Mouse (Mus musculus) lung, embryonic 14.5 days (tissue): Measurements from ENCODE around the gene Tbata. TPM values are rescaled to one million over a fixed set of nuclear protein-coding genes. Genes with fewer than 3 reads are reported as not detected.

Experiments
- ATAC-seq: fragments of 200-750 bp; cut with Nextera tagmentation; 2 replicates; pipeline ENCODE4 v1.8.0; 2017; ENCODE audit warnings: mild to moderate bottlenecking, moderate TSS enrichment, moderate library complexity; ENCODE audit not compliant: insufficient read depth
- DNase-seq: peaks from one replicate; pipeline ENCODE4 v3.0.0-alpha.2; 2015
- H3K27ac ChIP-seq: fragments of 300-500 bp; sonication (generic); 2 replicates; pipeline ENCODE4 v1.5.1; 2014; ENCODE audit warnings: low read depth, mild to moderate bottlenecking, moderate library complexity
- H3K27me3 ChIP-seq: fragments of 300-500 bp; sonication (generic); 2 replicates; pipeline ENCODE4 v1.6.1; 2014; ENCODE audit warnings: low read length, control low read depth; ENCODE audit not compliant: insufficient read depth
- H3K36me3 ChIP-seq: fragments of 300-500 bp; sonication (generic); 2 replicates; pipeline ENCODE4 v1.6.1; 2014; ENCODE audit warnings: control low read depth; ENCODE audit not compliant: insufficient read depth
- H3K4me1 ChIP-seq: fragments of 300-500 bp; sonication (generic); 2 replicates; pipeline ENCODE4 v1.6.1; 2014; ENCODE audit warnings: antibody characterized with exemption, control low read depth; ENCODE audit not compliant: insufficient read depth
- H3K4me2 ChIP-seq: fragments of 300-500 bp; sonication (generic); 2 replicates; pipeline ENCODE4 v1.6.1; 2014; ENCODE audit warnings: mild to moderate bottlenecking
- H3K4me3 ChIP-seq: fragments of 300-500 bp; sonication (generic); 2 replicates; pipeline ENCODE4 v1.5.1; 2014; ENCODE audit warnings: low read depth, low read length
- H3K9ac ChIP-seq: fragments of 300-500 bp; sonication (generic); 2 replicates; pipeline ENCODE4 v1.6.1; 2014
- H3K9me3 ChIP-seq: fragments of 300-500 bp; sonication (generic); 2 replicates; pipeline ENCODE4 v1.6.1; 2016; ENCODE audit warnings: low read depth, low read length, control low read depth
- CTCF ChIP-seq: IDR thresholded peaks from 2 replicates; pipeline ENCODE4 v1.5.1; 2016; ENCODE audit warnings: antibody characterized with exemption, low read depth
- WGBS: fragments of 180-500 bp; shearing (Covaris S2); extraction: QIAGEN DNeasy Blood & Tissue Kit; methylation state at CpG from one replicate; pipeline ENCODE4 v1.1.7; 2014; 5-methylcytosine and 5-hydroxymethylcytosine counted together
- microRNA-seq: library from miRNA; unstranded; fragments of <30 nt; microRNA quantifications from one replicate; pipeline ENCODE4, GENCODE M21; 2016; ENCODE audit warnings: borderline number of aligned reads
- polyA plus RNA-seq: library from polyadenylated mRNA; unstranded; fragments of >200 nt; fragmentation: Nextera tagmentation; extraction: Ambion mirVana; gene quantifications from 2 replicates; pipeline ENCODE4 v1.2.1, GENCODE M21; 2014

The Tbata gene
- polyA plus RNA-seq, 1 experiment from 2014 or later: 1.4 TPM

DNA sequence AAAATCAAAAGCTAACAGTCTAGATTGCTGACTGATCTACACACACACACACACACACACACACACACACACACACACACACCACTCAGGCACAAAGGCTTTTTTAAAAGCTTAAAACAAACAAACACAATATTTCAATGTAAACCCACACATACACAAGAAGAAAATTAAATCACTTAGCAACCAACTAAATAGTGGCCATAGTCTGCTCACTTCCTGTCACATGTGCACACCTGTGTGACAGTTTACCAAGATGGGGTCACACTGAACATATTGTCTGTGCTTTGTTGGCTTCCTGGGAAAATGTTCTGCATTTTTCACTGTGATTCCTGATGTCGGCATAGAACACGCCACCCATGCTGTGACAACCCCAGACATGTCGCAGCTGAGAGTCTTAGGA lies 60.0 kb downstream of the Tbata start:
- H3K27ac ChIP-seq: no peak overlapping the region
- no peaks in the 10 kb centered on the region for H3K9me3 ChIP-seq
- WGBS: 76% methylated on average over 3 of the region's 3 CpGs
- ATAC-seq: no peak
- H3K4me2 ChIP-seq: no peak overlapping the region
- no peaks in the 10 kb centered on the region for H3K4me1 ChIP-seq
- TF ChIP-seq CTCF: no peak
- no peaks in the 10 kb centered on the region for H3K27me3 ChIP-seq
- no peaks in the 10 kb centered on the region for H3K36me3 ChIP-seq
- DNase-seq: no peak
- H3K9ac ChIP-seq: no peak overlapping the region
- H3K4me3 ChIP-seq: no peak overlapping the region

DNA sequence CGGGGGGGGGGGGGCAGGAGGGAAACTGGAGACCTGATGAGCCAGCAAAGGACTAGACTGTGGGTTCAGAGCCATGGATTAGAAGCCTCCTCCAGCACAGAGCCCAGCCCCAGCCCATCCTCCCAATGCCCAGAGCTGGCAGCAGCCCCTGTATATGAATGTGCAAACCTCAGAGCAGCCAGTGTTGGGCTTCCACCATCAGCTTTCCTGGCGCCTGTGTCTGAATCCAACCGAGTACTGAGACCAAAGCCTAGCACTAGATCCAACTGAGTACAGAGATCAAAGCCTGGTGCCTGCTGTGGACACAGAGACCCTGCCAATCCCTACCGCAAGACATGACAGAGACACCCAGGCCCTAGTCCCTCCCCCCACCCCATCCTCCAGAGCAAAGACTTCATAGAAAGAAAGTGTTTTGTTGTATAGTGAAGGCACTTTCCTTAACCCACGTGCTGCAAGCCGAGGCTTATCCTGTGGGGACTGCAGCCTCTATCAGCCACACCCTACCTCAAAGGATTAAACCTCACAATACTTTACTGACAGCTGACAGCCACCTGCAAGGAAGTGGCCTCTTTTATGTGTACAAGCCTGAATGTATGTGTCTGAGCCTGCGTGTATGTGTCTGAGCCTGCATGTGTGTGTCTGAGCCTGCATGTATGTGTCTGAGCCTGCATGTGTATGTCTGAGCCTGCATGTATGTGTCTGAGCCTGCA lies 61.3 kb downstream of the Tbata start:
- no peaks in the 10 kb centered on the region for H3K4me1 ChIP-seq
- no peak overlapping the region for H3K4me3 ChIP-seq
- H3K9ac ChIP-seq: no peak overlapping the region
- TF ChIP-seq CTCF: no peak
- no peaks in the 10 kb centered on the region for H3K27me3 ChIP-seq
- WGBS: 43% methylated on average over 7 of the region's 7 CpGs
- peak; percentile 66 for ATAC-seq
- H3K4me2 ChIP-seq: no peak overlapping the region
- no peaks in the 10 kb centered on the region for H3K36me3 ChIP-seq
- no peak overlapping the region for H3K27ac ChIP-seq
- no peaks in the 10 kb centered on the region for H3K9me3 ChIP-seq
- peak; percentile 24 for DNase-seq

DNA sequence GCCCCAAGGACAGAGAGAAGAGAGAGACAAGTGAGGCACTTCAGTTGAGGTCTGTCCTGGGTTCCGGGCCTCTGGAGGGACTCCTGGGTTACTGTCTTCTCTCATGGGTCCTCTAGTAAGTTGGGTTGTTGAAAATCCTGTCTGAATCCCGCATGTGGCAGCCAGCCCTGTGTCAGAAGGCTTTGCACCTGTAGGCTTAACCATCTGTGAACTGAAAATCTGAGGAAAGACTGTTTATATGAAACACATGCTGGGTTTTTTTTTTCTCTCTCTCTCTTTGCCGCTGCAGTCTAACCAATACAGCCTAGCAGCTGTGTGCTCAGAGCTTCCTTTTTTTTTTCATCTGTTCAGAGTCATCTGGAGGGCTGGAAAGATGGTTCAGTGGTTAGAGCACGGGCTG lies 62.6 kb downstream of the Tbata start:
- DNase-seq (no peak), ATAC-seq (no peak)
- Histone ChIP-seq H3K4me2 (no peak overlapping the region), H3K4me1 (no peaks in the 10 kb centered on the region), H3K9me3 (no peaks in the 10 kb centered on the region), H3K4me3 (no peak overlapping the region), H3K36me3 (no peaks in the 10 kb centered on the region), H3K27ac (no peak overlapping the region), H3K9ac (no peak overlapping the region), H3K27me3 (no peaks in the 10 kb centered on the region)
- 61% methylated on average over 4 of the region's 4 CpGs for WGBS
- no peak for TF ChIP-seq CTCF

DNA sequence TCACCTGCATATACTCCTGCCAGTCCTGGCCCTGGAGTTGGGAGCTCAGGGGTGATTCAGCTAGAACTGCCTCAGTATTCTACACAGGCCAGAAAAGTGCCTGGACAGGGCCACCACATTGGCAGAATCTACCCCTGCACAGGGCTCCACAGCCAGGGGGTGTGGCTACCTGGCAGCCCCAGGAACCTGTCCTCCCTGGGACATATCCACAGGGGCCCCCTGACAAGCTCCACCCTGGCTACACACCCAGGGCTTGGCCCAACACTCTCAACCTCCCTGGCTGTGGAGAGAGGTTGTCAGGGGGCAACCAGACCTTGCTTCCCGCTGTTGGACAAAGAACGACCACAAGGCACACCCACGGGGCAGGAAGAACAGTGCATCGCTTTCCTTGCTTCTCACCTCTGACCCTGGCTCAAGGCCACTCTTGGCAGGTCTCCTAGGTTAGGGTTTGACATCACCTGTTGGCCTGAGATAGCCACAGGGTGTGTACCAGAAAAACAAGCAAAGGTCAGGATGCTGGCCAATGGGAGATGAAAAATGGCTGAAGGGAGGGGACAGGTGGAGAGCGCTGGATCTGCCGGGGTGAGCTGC lies 64.0 kb downstream of the Tbata start:
- no peaks in the 10 kb centered on the region for H3K27me3 ChIP-seq
- no peak overlapping the region for H3K27ac ChIP-seq
- ATAC-seq: no peak
- no peaks in the 10 kb centered on the region for H3K36me3 ChIP-seq
- H3K4me1 ChIP-seq: no peaks in the 10 kb centered on the region
- H3K4me3 ChIP-seq: no peak overlapping the region
- DNase-seq: no peak
- 90% methylated on average over 6 of the region's 6 CpGs for WGBS
- H3K4me2 ChIP-seq: no peak overlapping the region
- H3K9ac ChIP-seq: no peak overlapping the region
- H3K9me3 ChIP-seq: no peaks in the 10 kb centered on the region
- TF ChIP-seq CTCF: no peak

DNA sequence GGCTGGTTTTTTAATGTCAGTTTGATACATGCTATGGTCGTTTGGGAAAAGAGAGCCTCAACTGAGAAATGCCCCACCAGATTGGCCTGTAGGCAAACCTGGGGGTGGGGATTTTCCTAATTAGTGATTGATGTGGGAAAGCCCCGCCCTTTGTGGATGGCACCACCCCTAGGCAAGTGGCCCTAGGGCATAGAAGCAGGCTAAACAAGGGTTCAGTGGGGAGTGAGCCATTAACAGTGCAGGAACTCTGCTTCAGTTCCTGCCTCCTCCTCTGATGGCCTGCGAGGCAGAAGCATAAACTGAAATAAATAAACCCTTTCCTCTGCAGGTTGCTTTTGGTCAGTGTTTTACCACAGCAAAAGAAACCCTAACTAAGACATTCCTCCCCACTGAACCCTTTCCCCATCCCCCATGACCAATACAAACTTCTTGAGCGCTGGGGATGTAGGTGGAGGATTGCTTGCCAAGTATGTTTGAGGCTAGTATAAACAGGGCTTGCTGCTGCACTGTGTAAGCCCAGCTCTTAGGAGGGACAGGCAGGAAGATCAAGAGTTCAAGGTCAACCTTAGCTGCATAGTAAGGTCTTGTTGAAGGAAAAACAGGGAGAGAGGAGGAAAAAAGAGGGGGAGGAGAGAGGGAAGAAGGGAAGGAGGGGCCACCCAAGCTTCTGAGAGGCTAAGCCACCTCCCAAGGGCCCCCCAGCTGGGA lies 65.1 kb downstream of the Tbata start:
- peak; percentile 34 for DNase-seq
- no peak for TF ChIP-seq CTCF

DNA sequence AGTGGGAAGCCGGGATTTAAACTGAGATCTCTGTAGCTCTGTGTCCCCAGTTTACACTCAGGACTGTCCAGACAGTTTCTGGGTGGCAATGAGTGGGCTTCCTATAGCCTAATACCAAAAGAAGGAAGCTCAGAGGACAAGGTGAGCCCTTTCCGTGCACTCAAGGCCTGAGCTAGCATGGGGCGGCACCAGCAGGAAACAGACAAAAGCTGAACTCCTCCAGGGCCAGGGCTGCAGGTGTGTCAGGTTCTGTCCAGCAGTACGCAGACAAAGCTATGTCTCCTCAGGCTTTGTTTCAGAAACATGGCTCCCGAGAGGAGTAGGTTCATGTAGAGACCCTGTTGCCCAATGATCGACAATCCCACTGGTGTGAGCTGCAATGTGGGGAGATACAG lies 65.6 kb downstream of the Tbata start:
- Histone ChIP-seq H3K4me2 (no peak overlapping the region), H3K4me3 (no peak overlapping the region), H3K36me3 (no peaks in the 10 kb centered on the region), H3K27ac (no peak overlapping the region), H3K9ac (no peak overlapping the region), H3K27me3 (no peaks in the 10 kb centered on the region), H3K9me3 (no peaks in the 10 kb centered on the region), H3K4me1 (no peaks in the 10 kb centered on the region)
- no peak for TF ChIP-seq CTCF
- ATAC-seq: no peak
- WGBS: 75% methylated on average over 6 of the region's 6 CpGs
- DNase-seq: no peak

More for the DNA sequence above, 65.1 kb downstream of the Tbata start:
- Histone ChIP-seq H3K9ac (no peak overlapping the region), H3K4me2 (no peak overlapping the region), H3K27ac (no peak overlapping the region), H3K27me3 (no peaks in the 10 kb centered on the region), H3K4me1 (no peaks in the 10 kb centered on the region), H3K36me3 (no peaks in the 10 kb centered on the region), H3K4me3 (no peak overlapping the region), H3K9me3 (no peaks in the 10 kb centered on the region)
- peak; percentile 54; the same call in 1 of the 2 replicates for ATAC-seq
- 43% methylated on average over 4 of the region's 4 CpGs for WGBS

Small RNA genes within 50 kb of the gene (microRNA-seq; reads per million reads assigned to microRNA genes)
- not detected for gene Gm44308

Other genes with a start within 250 kb of the Tbata start
- gene Pcbd1, start 82.6 kb upstream of the Tbata start, polyA plus RNA-seq: 67.5 and 71.2 TPM in 2 replicates
- gene Sgpl1, start 24.3 kb upstream of the Tbata start, polyA plus RNA-seq: 74.3 and 77.6 TPM in 2 replicates
- gene Adamts14, start 101.5 kb downstream of the Tbata start, polyA plus RNA-seq: 1.5 and 1.8 TPM in 2 replicates
- gene Prf1, start 125.9 kb downstream of the Tbata start, polyA plus RNA-seq: not detected in 2 replicates
- gene Pald1, start 211.6 kb downstream of the Tbata start, polyA plus RNA-seq: 44.1 and 47.5 TPM in 2 replicates
- gene Nodal, start 246.0 kb downstream of the Tbata start, polyA plus RNA-seq: 0.08 TPM in 2 replicates